Mouse (Mus musculus): ENCODE measurements around the gene Kdm2b.

DNA sequence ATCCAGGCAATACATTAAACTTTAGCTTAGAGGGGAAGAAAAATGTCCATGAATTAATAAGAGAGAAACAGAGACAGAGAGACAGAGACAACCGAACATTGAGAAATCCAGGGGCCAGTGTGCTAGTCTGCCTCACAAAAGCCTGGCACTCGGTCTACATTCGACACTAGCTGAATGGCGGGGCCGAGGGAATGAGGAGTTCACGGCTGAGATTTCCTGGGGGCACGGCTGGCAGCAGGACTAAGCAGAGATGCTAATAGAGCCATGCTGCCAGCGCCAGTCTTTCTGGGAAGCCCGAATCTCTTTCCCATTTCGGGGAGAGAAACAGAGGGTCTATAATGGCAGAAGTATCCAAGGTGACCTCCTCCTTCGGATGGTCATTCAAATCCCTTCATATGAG is 30.2 kb downstream of the Kdm2b start:
- TF ChIP-seq CTCF (IDR thresholded peaks at IDR 0.05; ENCODE audit: borderline replicate concordance, insufficient read depth, low read length) (no peak), POLR2A (IDR thresholded peaks at IDR 0.05; ENCODE audit: low read depth, low read length) (no peak)
